Mouse (Mus musculus) limb, embryonic 12.5 days (tissue): ENCODE data around the gene Ugt1a5. TPM values are rescaled to one million over a fixed set of nuclear protein-coding genes. Genes with fewer than 3 reads are reported as not detected.

ENCODE experiments used
- ATAC-seq: fragments of 200-750 bp; cut with Nextera tagmentation; 2 replicates; pipeline ENCODE4 v1.8.0; 2017; ENCODE audit warnings: low read depth, moderate TSS enrichment; ENCODE audit not compliant: insufficient number of reproducible peaks, insufficient read depth, low FRiP score, low TSS enrichment
- H3K27ac ChIP-seq: fragments of 300-500 bp; sonication (generic); 2 replicates; pipeline ENCODE4 v1.5.1; 2016; ENCODE audit warnings: mild to moderate bottlenecking, moderate library complexity
- H3K27me3 ChIP-seq: fragments of 300-500 bp; sonication (generic); 2 replicates; pipeline ENCODE4 v1.6.1; 2016; ENCODE audit warnings: mild to moderate bottlenecking, moderate library complexity
- H3K36me3 ChIP-seq: fragments of 300-500 bp; sonication (generic); 2 replicates; pipeline ENCODE4 v1.6.1; 2016; ENCODE audit warnings: mild to moderate bottlenecking, moderate library complexity
- H3K4me1 ChIP-seq: fragments of 300-500 bp; sonication (generic); replicated peaks from 2 replicates; pipeline ENCODE4 v1.6.1; 2016
- H3K4me2 ChIP-seq: fragments of 300-500 bp; sonication (generic); 2 replicates; pipeline ENCODE4 v1.6.1; 2016; ENCODE audit warnings: mild to moderate bottlenecking, moderate library complexity
- H3K4me3 ChIP-seq: fragments of 300-500 bp; sonication (generic); replicated peaks from 2 replicates; pipeline ENCODE4 v1.5.1; 2016; ENCODE audit warnings: mild to moderate bottlenecking
- H3K9ac ChIP-seq: fragments of 300-500 bp; sonication (generic); replicated peaks from 2 replicates; pipeline ENCODE4 v1.6.1; 2016; ENCODE audit warnings: mild to moderate bottlenecking, moderate library complexity
- H3K9me3 ChIP-seq: fragments of 300-500 bp; sonication (generic); 2 replicates; pipeline ENCODE4 v1.6.1; 2016; ENCODE audit warnings: mild to moderate bottlenecking, moderate library complexity
- WGBS: fragments of 180-500 bp; shearing (Covaris S2); methylation state at CpG from one replicate; pipeline ENCODE4 v1.1.7; 2016; 5-methylcytosine and 5-hydroxymethylcytosine counted together
- polyA plus RNA-seq: library from polyadenylated mRNA; unstranded; fragments of >200 nt; fragmentation: Nextera tagmentation; extraction: Ambion mirVana; gene quantifications from 2 replicates; pipeline ENCODE4 v1.2.1, GENCODE M21; 2016

Ugt1a5 gene
- polyA plus RNA-seq, 1 experiment from 2014 or later, result not detected

DNA sequence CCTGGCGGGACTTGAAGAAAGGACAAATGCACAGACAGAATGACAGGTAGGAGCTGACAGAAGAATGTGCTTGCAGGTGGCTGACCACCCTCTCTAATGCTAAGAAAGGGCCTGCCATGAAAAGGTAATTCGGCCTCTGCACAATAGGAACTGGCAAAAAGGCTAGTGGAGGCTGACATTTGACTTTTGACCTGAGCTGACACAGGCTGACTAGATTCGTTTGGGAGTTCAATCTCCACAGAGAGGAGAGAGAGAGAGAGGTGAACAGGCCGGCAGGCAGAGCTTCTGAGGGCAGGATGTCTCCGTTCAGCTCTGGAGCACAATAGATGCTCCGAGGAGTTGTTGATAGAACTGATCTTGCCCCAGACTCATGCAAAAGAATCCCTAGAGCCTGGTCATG lies 80.6 kb downstream of the Ugt1a5 start:
- no peak overlapping the region for H3K9ac ChIP-seq
- no peak overlapping the region for H3K4me2 ChIP-seq
- WGBS, result 53% methylated on average over 6 of the region's 6 CpGs
- H3K4me1 ChIP-seq, result no peaks in the 10 kb centered on the region
- no peak overlapping the region for H3K27ac ChIP-seq
- H3K27me3 ChIP-seq, result no peaks in the 10 kb centered on the region
- ATAC-seq, result no peak
- H3K36me3 ChIP-seq, result no peaks in the 10 kb centered on the region
- H3K4me3 ChIP-seq, result no peak overlapping the region
- peaks cover 94% of the 10 kb centered on the region for H3K9me3 ChIP-seq

DNA sequence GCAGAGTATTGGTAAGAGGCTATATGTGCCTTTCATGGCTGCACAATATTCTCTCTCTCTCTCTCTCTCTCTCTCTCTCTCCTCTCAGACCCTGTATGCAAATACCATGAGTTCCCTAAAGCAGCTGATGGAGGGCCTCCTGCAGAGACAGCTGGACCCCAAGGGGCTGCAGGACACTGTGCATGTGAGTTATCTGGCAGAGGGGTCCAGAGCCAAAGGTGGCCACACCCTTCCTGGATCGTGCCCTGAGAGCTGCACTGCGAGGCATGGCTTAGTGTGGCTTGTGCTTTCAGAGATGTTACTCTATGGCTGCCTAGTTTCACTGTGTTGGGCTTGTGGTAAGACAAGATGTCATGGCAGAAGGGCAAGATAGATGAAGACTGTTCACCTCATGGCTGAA lies 81.8 kb downstream of the Ugt1a5 start:
- WGBS, result 58% methylated on average over 2 of the region's 2 CpGs
- no peak for ATAC-seq

DNA sequence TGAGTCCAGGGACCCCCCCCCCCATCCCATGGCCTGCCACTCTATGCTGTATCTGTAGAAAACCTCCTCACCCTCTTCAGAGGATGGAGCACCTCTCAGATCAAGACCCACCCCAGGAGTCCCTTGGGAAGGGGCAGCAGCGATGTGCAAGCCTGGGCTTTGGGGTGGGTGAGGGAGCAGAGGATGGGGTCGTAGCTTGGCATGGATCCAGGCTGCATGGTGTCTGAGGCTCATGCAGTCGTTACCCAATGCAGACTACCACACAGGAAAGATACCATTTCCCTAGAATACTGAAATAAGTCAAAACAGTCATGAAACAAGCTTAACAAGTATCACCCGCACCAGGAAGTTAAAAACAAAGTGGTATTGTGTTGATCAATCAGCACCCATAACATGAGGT lies 82.8 kb downstream of the Ugt1a5 start:
- H3K9ac ChIP-seq, result no peak overlapping the region
- peaks cover 96% of the 10 kb centered on the region for H3K9me3 ChIP-seq
- H3K36me3 ChIP-seq, result no peaks in the 10 kb centered on the region
- 73% methylated on average over 4 of the region's 4 CpGs for WGBS
- H3K27me3 ChIP-seq, result no peaks in the 10 kb centered on the region
- H3K4me1 ChIP-seq, result no peaks in the 10 kb centered on the region
- no peak overlapping the region for H3K27ac ChIP-seq
- no peak overlapping the region for H3K4me3 ChIP-seq
- H3K4me2 ChIP-seq, result no peak overlapping the region
- ATAC-seq, result no peak

More for the DNA sequence above, 81.8 kb downstream of the Ugt1a5 start:
- H3K9ac ChIP-seq, result no peak overlapping the region
- no peaks in the 10 kb centered on the region for H3K36me3 ChIP-seq
- H3K27ac ChIP-seq, result no peak overlapping the region
- H3K4me1 ChIP-seq, result no peaks in the 10 kb centered on the region
- H3K4me2 ChIP-seq, result no peak overlapping the region
- H3K4me3 ChIP-seq, result no peak overlapping the region
- peaks cover 96% of the 10 kb centered on the region for H3K9me3 ChIP-seq
- H3K27me3 ChIP-seq, result no peaks in the 10 kb centered on the region

DNA sequence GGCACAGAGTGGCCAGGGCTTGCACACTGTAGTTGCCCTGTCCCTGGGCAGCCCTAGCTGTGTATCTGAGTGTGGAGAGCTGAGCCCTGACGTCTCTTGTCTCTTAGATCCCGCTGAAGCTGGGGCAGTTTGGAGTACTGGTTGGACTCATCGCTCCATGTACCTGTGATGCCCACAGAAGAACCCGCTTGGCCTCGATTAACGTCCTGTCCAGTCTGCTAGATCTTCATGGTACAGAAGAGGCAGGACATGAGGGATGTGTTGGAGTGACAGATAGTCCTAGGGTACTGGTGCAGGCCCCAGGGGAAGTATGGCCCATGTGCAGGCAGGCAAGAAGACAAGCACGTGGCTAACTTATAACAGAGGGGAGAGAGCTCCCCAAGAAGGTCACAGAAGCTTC lies 83.8 kb downstream of the Ugt1a5 start:
- H3K9me3 ChIP-seq, result peaks cover 96% of the 10 kb centered on the region
- H3K4me3 ChIP-seq, result no peak overlapping the region
- no peak overlapping the region for H3K27ac ChIP-seq
- no peak overlapping the region for H3K9ac ChIP-seq
- no peaks in the 10 kb centered on the region for H3K36me3 ChIP-seq
- WGBS, result 75% methylated on average over 7 of the region's 7 CpGs
- no peak overlapping the region for H3K4me2 ChIP-seq
- no peaks in the 10 kb centered on the region for H3K4me1 ChIP-seq
- no peak for ATAC-seq
- no peaks in the 10 kb centered on the region for H3K27me3 ChIP-seq

DNA sequence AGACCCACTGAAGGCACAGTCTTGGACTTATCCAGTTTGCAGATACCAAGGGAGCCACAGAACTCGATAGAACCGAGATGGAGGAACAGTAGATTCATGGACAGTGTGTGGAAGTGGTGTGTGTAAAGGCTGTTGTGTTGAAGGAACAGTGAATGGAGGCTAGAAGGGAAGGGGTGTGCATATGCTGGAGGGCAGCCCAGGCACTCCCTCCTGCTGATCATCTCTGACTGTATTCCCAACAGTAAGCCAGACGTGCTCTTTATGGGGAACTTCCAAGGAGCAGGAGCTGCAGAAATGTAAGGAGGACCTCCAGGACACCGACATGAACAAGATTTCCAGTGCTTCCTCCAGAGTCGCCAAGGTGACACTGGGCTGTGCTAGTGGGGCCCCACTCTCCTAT lies 84.2 kb downstream of the Ugt1a5 start:
- no peak overlapping the region for H3K27ac ChIP-seq
- WGBS, result 81% methylated on average over 5 of the region's 5 CpGs
- no peaks in the 10 kb centered on the region for H3K27me3 ChIP-seq
- H3K4me3 ChIP-seq, result no peak overlapping the region
- H3K9ac ChIP-seq, result no peak overlapping the region
- H3K4me2 ChIP-seq, result no peak overlapping the region
- H3K4me1 ChIP-seq, result no peaks in the 10 kb centered on the region
- no peak for ATAC-seq
- H3K9me3 ChIP-seq, result peaks cover 96% of the 10 kb centered on the region
- no peaks in the 10 kb centered on the region for H3K36me3 ChIP-seq

DNA sequence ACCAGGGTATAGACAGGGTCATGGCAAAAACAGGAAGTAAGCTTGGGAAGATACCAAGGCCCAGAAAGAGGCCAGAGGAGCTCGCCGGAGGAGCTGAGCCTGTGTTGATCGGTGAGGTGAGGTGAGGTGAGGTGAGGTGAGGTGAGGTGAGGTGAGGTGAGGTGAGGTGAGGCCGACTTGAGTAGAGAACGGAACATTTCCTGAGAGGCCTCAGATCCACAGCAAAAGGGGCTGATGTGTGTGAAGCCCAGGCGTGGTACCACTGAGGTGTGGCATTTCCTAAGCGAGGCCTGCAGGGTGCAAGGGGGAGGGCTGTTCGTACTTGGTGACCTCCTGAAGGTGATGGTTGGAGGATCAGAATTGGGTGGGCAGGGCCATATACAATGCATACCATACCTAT lies 87.3 kb downstream of the Ugt1a5 start:
- H3K27me3 ChIP-seq, result no peaks in the 10 kb centered on the region
- ATAC-seq, result no peak
- WGBS, result 74% methylated on average over 8 of the region's 8 CpGs
- no peak overlapping the region for H3K9ac ChIP-seq
- H3K36me3 ChIP-seq, result no peaks in the 10 kb centered on the region
- no peak overlapping the region for H3K27ac ChIP-seq
- peaks cover 96% of the 10 kb centered on the region for H3K9me3 ChIP-seq
- H3K4me2 ChIP-seq, result no peak overlapping the region
- no peak overlapping the region for H3K4me3 ChIP-seq
- H3K4me1 ChIP-seq, result no peaks in the 10 kb centered on the region

DNA sequence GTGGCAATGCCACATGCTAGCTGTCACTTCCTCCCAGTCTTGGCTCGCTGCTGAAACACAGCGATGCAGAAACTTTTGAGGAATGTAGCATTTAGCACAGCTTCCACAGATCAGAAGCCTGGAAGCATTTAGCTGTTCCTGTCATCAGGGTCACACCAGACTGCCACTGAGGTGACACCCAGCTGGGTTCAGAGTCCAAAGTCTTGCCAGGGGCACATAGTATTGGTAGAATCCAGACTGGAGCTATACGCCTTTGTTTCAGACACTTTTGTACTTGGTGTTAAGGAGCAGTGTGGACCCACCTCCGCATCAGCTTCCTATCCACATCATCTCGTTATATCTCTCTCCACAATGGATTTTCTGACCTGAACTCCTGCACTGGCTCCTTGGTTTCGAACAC lies 87.7 kb downstream of the Ugt1a5 start:
- H3K4me3 ChIP-seq, result no peak overlapping the region
- no peaks in the 10 kb centered on the region for H3K36me3 ChIP-seq
- no peak for ATAC-seq
- no peak overlapping the region for H3K4me2 ChIP-seq
- no peak overlapping the region for H3K9ac ChIP-seq
- WGBS, result 71% methylated on average over 6 of the region's 6 CpGs
- H3K27me3 ChIP-seq, result no peaks in the 10 kb centered on the region
- H3K27ac ChIP-seq, result no peak overlapping the region
- H3K4me1 ChIP-seq, result no peaks in the 10 kb centered on the region
- peaks cover 94% of the 10 kb centered on the region for H3K9me3 ChIP-seq

DNA sequence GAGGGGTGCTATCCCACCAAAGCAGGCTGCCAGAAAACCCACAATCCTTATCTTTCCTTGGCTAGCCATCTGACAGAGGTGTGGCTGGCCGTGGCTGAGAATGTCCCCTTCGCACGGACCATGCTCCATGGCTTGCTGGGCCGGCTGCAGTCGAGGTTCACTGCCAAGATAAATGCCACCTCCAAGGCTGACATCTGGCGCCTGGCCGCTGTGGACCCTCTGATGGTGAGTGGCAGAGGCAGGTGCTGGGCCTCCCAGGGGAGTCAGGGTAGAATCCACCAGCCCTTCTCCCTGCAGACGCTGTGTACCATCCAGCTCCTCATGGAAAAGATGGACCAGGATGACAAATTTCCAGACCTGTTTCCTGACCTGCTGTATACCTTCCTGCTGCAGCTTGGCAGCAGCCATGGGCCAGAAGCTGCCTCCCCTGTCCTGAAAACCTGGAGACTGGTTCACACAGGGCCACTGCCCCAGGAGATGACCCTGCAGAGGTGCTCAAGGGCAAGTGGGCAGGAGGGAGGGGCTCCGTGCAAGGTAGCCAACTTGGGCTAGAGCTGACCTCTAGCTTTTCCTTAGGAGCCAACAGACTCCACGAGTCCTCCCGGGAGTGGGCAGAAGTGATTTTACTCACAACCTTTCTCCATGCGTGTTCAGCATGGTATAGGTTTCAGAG lies 89.1 kb downstream of the Ugt1a5 start:
- Histone ChIP-seq H3K27me3 (no peaks in the 10 kb centered on the region), H3K4me3 (no peak overlapping the region), H3K9ac (no peak overlapping the region), H3K4me1 (no peaks in the 10 kb centered on the region), H3K4me2 (no peak overlapping the region), H3K36me3 (peaks cover 8% of the 10 kb centered on the region), H3K27ac (no peak overlapping the region), H3K9me3 (peaks cover 88% of the 10 kb centered on the region)
- 86% methylated on average over 12 of the region's 12 CpGs for WGBS
- no peak for ATAC-seq

DNA sequence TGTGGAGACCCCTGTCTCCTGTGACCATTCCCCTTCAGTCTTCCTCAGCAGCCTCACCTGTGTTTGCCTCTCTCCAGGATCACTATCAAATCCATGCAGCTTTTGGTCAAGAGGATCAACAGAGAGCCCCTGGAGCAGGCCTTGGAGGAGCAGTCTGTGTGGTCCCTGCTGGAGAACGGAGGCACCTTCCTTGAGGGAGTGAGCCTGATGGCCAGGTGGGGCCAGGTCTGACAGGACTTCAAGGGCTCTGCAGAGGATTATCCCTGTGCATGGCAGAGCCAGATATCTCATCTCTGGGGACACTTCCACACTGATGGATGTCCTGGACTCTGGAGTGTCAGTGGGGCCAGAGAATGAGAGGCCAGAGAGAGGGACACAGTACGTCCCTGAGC lies 89.7 kb downstream of the Ugt1a5 start:
- 53% methylated on average over 2 of the region's 2 CpGs for WGBS
- H3K27me3 ChIP-seq, result no peaks in the 10 kb centered on the region
- H3K27ac ChIP-seq, result no peak overlapping the region
- H3K9ac ChIP-seq, result no peak overlapping the region
- no peak for ATAC-seq
- H3K4me3 ChIP-seq, result no peak overlapping the region
- H3K36me3 ChIP-seq, result peaks cover 14% of the 10 kb centered on the region
- peaks cover 86% of the 10 kb centered on the region for H3K9me3 ChIP-seq
- 0 out of 2 replicates have a peak, but pooled peaks cover 2% of the 10 kb centered on the region for H3K4me1 ChIP-seq
- no peak overlapping the region for H3K4me2 ChIP-seq

DNA sequence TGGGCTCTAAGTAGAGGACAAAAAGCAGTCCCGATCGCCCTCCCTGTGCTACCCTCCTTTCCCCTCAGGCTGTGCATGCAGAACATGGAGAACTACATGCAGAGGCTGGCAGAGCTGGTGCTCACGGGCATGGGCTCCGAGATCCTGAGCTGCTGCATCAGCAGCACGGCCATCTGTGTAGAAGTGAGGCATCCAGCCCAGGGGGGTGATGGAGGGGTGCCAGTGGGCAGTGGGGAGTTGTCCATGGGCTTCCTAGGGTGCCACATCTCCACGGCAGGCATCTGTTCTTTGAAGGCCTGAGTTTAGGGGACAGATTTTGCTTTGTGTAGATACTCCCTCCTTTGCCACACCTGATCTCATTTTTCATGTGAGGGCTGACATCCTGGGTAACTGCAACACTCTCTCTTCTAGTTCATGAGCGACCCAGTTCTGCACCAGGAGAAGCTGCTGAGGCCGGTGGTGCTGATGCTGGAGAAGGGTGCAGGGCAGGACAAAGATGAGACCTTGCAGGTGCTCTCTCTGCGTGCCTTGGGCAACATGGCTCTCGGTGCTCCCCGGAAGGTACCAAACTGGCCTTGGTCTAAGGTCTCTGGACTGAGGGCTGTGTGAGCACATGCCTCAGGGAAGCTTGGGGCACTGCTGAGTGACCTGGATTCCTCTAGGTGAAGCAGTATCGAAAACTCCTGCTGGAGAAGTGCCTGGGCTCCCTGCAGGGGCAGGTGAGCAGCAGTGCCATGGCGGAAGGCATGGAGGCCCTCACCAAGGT lies 90.4 kb downstream of the Ugt1a5 start:
- Histone ChIP-seq H3K4me2 (no peak overlapping the region), H3K4me3 (no peak overlapping the region), H3K9me3 (peaks cover 85% of the 10 kb centered on the region), H3K27me3 (no peaks in the 10 kb centered on the region), H3K27ac (no peak overlapping the region), H3K4me1 (0 out of 2 replicates have a peak, but pooled peaks cover 2% of the 10 kb centered on the region), H3K9ac (no peak overlapping the region), H3K36me3 (peaks cover 21% of the 10 kb centered on the region)
- 80% methylated on average over 13 of the region's 13 CpGs for WGBS
- no peak for ATAC-seq

DNA sequence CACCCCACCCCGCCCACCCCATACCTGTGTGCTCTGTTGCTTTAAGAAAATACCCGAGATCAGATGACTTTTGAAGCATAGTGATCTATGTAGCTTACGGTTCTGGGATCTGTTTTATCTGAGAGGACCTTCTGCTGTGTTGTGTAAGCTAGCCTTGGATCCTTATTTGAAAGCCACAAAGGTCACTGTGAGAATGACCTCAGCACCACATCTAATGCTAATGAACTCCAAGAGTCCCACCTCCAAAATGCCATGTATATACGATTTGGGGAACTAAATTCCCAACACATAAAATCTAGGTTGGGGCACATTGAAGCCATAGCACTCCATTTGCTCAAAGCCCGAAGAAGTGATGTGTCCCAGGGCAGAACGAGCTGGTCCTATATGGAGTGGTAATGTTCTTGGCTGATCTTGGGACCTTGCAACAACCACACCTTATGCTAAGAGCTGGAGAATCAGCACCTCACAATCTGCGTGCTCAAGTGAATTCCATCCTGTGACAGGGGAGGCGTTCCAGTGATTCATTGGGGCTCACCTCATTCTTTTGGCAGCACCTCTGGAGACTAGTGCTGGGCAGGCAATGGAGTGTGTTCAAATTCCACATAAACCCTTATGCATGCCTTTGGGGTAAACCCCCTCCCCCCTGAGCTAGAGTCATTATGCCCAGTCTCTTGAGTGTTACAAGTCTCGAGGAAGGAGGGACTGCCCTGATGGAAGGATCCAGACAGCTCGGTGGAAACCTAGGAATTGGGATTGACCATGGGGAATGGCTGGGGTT lies 91.3 kb downstream of the Ugt1a5 start:
- 77% methylated on average over 10 of the region's 10 CpGs for WGBS

More for the DNA sequence above, 91.3 kb downstream of the Ugt1a5 start:
- Histone ChIP-seq H3K4me2 (no peak overlapping the region), H3K36me3 (peaks cover 30% of the 10 kb centered on the region), H3K9ac (no peak overlapping the region), H3K27me3 (no peaks in the 10 kb centered on the region), H3K4me3 (no peak overlapping the region), H3K9me3 (peaks cover 84% of the 10 kb centered on the region), H3K4me1 (0 out of 2 replicates have a peak, but pooled peaks cover 2% of the 10 kb centered on the region), H3K27ac (no peak overlapping the region)
- ATAC-seq, result no peak
